Mouse (Mus musculus): Measurements from ENCODE around the gene Entpd1. TPM values are rescaled to one million over a fixed set of nuclear protein-coding genes. Genes with fewer than 3 reads are reported as not detected.

Gene Entpd1
- polyA plus RNA-seq, 1 experiment from 2014 or later: 283 TPM

DNA sequence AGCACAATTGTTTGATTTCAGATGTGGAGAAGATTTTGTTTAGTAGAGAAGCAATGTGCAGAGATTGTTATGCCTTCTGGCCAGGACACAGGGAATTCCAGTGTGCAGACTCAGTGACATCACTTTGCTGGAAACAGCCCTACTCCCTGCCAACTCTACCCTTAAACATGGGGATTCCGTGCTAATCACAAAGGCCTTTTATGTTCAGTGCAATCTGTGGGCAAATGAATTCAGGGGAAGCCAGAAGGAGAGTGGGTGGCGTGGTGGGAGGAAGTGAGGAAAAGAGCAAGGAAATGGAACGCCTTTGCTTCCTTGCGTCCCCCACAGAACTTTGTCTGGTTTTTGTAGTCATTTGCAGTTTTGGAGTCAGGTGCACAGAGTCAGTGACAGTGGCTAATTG is 90.2 kb downstream of the Entpd1 start:
- no peak overlapping the region for H3K4me3 ChIP-seq (ENCODE audit: inconsistent target)
- WGBS (ENCODE audit: missing documents): 75% methylated on average over 3 of the region's 4 CpGs
- H3K27ac ChIP-seq: no peak overlapping the region
- peaks cover 90% of the 10 kb centered on the region; the same call in 1 of the 2 replicates for H3K79me2 ChIP-seq (ENCODE audit: inconsistent target)
- peaks cover 13% of the 10 kb centered on the region; the same call in 1 of the 2 replicates for H3K36me3 ChIP-seq (ENCODE audit: inconsistent target)

DNA sequence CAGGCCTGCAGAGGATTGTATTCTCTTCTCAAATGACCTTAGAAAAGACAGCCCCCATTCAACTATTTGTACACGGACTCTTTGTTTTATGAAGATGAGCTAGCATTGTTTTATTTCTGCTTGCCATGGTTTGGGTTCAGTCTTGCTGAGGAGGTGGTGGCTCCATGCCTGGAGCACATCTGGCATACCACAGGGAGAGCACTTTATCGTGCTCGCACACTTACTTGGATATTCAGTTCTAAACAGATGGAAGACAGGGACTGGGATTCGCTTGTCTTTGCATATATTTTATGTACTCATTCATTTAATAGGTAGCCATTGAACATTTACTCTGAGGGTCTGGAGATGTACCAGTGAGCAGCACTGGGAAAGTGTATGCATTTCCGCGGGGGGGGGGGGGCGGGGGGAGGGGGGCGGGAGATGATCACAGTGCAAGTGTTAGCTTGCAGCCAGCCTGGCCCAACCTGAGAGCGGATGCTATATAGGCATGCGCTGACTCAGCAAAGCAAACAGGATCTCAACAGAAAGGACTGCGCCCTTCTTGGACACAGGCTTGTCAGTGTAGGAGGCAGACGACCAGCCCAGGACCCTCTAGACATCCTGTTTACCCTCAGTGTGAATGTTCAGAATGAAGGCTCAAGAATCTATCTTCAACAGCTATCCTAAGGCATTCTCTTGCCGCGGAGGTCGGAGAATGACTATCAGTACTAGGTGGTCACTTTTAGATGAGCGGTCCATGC is 100.9 kb downstream of the Entpd1 start:
- no peak overlapping the region for H3K27ac ChIP-seq
- H3K79me2 ChIP-seq (ENCODE audit: inconsistent target): peaks cover 43% of the 10 kb centered on the region; the same call in 1 of the 2 replicates
- H3K36me3 ChIP-seq (ENCODE audit: inconsistent target): peaks cover 39% of the 10 kb centered on the region
- 90% methylated on average over 12 of the region's 16 CpGs for WGBS (ENCODE audit: missing documents)
- H3K4me3 ChIP-seq (ENCODE audit: inconsistent target): no peak overlapping the region

GRCm38 (mm10) chr19:40714700-40715099 is 102.5 kb downstream of the Entpd1 start:
- no peak overlapping the region for H3K27ac ChIP-seq
- peaks cover 37% of the 10 kb centered on the region; the same call in 1 of the 2 replicates for H3K79me2 ChIP-seq (ENCODE audit: inconsistent target)
- H3K36me3 ChIP-seq (ENCODE audit: inconsistent target): peaks cover 53% of the 10 kb centered on the region
- H3K4me3 ChIP-seq (ENCODE audit: inconsistent target): no peak overlapping the region
- WGBS (ENCODE audit: missing documents): 93% methylated on average over 5 of the region's 5 CpGs

DNA sequence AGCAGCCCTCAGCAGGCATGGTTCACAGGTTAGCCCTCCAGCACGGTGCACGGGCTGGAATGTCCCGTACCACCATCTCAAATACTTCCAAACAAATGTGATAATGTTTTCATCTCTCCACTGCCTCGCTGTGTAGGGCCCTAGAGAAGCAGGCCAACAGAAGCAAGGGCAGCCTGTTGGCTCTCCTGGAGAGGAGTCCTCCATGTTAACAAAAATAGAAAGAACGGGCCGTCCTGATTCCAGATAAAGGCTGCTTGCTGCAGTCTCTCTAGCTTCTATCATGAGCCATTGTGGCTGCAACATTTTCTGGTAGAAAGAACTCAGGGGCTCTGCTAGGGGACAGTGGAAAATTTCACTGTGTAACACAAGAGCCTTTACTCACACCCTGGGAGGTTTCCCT is 104.8 kb downstream of the Entpd1 start:
- 91% methylated on average over 6 of the region's 6 CpGs for WGBS (ENCODE audit: missing documents)
- peaks cover 19% of the 10 kb centered on the region; the same call in 1 of the 2 replicates for H3K79me2 ChIP-seq (ENCODE audit: inconsistent target)
- H3K27ac ChIP-seq: no peak overlapping the region
- H3K36me3 ChIP-seq (ENCODE audit: inconsistent target): peaks cover 57% of the 10 kb centered on the region
- H3K4me3 ChIP-seq (ENCODE audit: inconsistent target): no peak overlapping the region

DNA sequence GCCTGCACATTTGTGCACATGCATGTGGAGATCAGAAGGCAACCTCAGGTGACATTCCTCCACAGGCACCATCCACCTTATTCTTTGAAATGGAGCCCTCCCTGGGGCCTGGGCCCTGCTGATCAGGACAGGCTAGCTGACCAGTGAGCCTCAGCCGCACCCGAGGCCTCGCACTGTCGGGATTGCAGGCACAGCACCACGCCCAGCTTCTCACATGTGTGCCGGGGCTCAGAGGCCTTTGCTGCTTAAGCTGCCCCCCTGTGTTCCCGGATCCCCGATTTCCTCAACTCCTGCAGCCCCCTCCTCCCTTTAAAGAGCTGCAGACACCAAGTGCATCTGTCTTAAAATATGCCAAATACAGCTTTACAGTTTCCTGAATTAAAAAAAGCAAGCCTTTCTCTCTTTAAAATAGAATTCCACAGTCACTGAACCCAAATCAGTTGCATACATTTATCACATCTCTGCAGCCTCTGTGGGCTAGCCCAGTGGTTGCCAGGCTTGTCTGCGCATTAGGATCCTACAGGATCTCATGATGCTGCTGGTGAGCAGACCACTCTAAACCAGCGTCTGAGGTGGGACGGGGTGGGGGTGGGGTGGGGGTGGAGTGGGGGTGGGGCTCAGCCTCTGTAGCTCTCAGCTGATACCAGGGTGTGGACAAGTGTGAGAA is 107.4 kb downstream of the Entpd1 start:
- WGBS (ENCODE audit: missing documents): 91% methylated on average over 11 of the region's 11 CpGs

GRCm38 (mm10) chr19:40720381-40720780 is 108.2 kb downstream of the Entpd1 start:
- Histone ChIP-seq H3K79me2 (ENCODE audit: inconsistent target) (no peaks in the 10 kb centered on the region; the same call in 1 of the 2 replicates), H3K36me3 (ENCODE audit: inconsistent target) (peaks cover 58% of the 10 kb centered on the region), H3K4me3 (ENCODE audit: inconsistent target) (no peak overlapping the region), H3K27ac (no peak overlapping the region)
- 97% methylated on average over 7 of the region's 12 CpGs for WGBS (ENCODE audit: missing documents)

More for the DNA sequence above, 107.4 kb downstream of the Entpd1 start:
- Histone ChIP-seq H3K79me2 (ENCODE audit: inconsistent target) (peaks cover 3% of the 10 kb centered on the region; the same call in 1 of the 2 replicates), H3K36me3 (ENCODE audit: inconsistent target) (peaks cover 55% of the 10 kb centered on the region), H3K4me3 (ENCODE audit: inconsistent target) (no peak overlapping the region), H3K27ac (no peak overlapping the region)

DNA sequence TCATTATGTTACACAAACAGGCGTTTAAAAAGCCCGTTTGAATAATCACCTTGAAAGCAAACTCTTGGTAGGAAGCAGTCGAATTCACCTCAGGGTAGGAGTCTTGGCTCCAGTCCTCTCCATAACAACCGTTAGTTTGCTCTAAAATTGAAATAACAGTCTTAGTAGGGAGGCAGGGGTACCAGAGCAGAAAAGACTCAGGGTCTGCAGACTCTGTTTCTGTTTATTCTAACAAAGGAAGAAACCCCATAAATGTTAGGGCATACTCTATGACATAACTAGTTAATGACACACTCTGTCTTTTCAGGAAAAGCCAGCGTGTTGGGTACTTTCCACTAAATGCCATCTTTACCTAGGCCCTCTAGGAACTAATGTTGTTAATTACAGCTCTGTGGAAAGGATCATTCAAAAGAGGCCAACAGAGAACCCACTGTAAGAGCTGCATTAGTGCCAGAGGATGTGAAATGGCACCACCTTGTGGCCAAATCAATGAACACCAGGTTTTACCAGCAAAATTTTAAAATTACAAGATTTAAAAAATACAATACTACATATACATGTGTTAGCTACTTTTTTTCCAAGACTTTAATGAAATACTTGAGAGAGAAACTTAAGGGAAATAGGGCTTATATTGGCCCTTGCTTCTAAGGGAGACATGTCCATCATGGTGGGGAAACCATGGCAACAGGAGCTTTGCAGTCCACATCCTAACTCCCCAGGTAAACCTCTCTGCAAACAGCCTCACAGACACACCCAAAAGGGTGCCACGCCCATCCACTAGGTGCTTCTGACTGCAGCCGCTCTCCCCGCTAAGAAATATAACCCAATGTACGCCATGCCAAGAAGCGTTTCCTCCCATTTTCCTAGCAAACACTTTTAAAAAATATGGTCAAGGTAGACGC is 110.2 kb downstream of the Entpd1 start:
- no peak overlapping the region for H3K27ac ChIP-seq
- WGBS (ENCODE audit: missing documents): 83% methylated on average over 11 of the region's 11 CpGs
- H3K4me3 ChIP-seq (ENCODE audit: inconsistent target): no peak overlapping the region
- H3K36me3 ChIP-seq (ENCODE audit: inconsistent target): peaks cover 73% of the 10 kb centered on the region
- no peaks in the 10 kb centered on the region; the same call in 1 of the 2 replicates for H3K79me2 ChIP-seq (ENCODE audit: inconsistent target)

GRCm38 (mm10) chr19:40723516-40723915 is 111.3 kb downstream of the Entpd1 start:
- no peak overlapping the region for H3K4me3 ChIP-seq (ENCODE audit: inconsistent target)
- 95% methylated on average over 10 of the region's 10 CpGs for WGBS (ENCODE audit: missing documents)
- peaks cover 74% of the 10 kb centered on the region for H3K36me3 ChIP-seq (ENCODE audit: inconsistent target)
- H3K27ac ChIP-seq: no peak overlapping the region
- no peaks in the 10 kb centered on the region; the same call in 1 of the 2 replicates for H3K79me2 ChIP-seq (ENCODE audit: inconsistent target)

GRCm38 (mm10) chr19:40726148-40726547 is 114.0 kb downstream of the Entpd1 start:
- H3K36me3 ChIP-seq (ENCODE audit: inconsistent target): peaks cover 78% of the 10 kb centered on the region
- no peaks in the 10 kb centered on the region for H3K79me2 ChIP-seq (ENCODE audit: inconsistent target)
- H3K4me3 ChIP-seq (ENCODE audit: inconsistent target): no peak overlapping the region
- WGBS (ENCODE audit: missing documents): 98% methylated on average over 4 of the region's 4 CpGs
- H3K27ac ChIP-seq: no peak overlapping the region

- Histone ChIP-seq H3K36me3 (ENCODE audit: inconsistent target) (peaks cover 78% of the 10 kb centered on the region), H3K4me3 (ENCODE audit: inconsistent target) (no peak overlapping the region), H3K79me2 (ENCODE audit: inconsistent target) (no peaks in the 10 kb centered on the region), H3K27ac (no peak overlapping the region)
- 81% methylated on average over 2 of the region's 2 CpGs for WGBS (ENCODE audit: missing documents)
Measured at GRCm38 (mm10) chr19:40726614-40727013, 114.4 kb downstream of the Entpd1 start.

GRCm38 (mm10) chr19:40728213-40728612 is 116.0 kb downstream of the Entpd1 start:
- Histone ChIP-seq H3K79me2 (ENCODE audit: inconsistent target) (no peaks in the 10 kb centered on the region), H3K36me3 (ENCODE audit: inconsistent target) (peaks cover 75% of the 10 kb centered on the region), H3K4me3 (ENCODE audit: inconsistent target) (no peak overlapping the region), H3K27ac (no peak overlapping the region)
- 45% methylated on average over 4 of the region's 4 CpGs for WGBS (ENCODE audit: missing documents)

DNA sequence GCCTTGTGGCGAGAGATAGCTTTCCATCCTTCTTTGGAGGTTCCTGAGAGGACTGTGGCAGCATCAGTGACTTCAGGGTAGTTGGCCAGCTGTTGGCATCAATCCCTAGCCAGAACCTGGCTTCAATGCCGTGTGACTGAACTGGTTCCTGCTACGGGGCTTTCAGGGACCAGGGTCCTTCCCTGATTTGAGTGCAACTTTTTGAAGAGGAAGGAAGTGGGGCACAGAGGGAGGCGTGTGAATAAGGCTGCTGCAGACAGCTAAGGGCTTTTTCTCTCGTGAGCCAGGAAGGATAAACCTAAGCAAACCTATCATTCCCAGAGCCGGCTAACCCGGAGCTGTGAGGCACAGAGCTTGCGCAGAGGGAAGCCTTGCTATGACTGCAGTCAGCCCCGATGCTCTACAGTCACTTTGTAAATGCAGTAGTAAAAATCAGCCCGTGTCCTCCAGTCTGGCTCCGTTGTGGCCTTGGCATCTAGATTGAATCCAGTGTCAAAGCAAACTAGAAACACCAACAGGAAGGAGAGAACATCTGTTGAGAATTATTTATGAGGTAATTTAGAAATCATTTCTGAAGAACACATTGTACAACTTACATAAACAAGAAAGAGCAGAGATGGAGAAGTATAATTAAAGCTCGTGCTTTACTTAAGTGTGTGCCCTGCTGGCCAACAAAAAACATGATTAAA is 116.7 kb downstream of the Entpd1 start:
- peaks cover 75% of the 10 kb centered on the region for H3K36me3 ChIP-seq (ENCODE audit: inconsistent target)
- no peaks in the 10 kb centered on the region for H3K79me2 ChIP-seq (ENCODE audit: inconsistent target)
- 13% methylated on average over 12 of the region's 12 CpGs for WGBS (ENCODE audit: missing documents)
- H3K27ac ChIP-seq: no peak overlapping the region
- H3K4me3 ChIP-seq (ENCODE audit: inconsistent target): no peak overlapping the region

DNA sequence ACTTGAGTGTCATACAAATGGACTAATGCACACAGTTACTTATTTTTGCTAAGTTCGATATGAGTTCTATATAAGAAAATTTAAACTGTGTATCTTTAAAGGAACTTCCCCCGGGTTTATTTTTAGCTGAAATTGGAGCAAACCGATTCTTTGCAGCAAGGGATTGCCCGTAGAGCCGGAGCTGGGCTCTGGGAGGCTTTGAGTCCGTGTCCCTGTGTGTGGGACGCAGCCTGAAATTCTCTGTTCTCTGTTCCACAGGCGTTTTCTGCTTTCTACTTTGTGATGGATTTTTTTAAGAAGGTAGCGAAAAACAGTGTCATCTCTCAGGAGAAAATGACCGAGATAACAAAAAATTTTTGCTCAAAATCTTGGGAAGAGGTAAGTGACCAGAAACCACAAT is 121.2 kb downstream of the Entpd1 start:
- Histone ChIP-seq H3K27ac (no peak overlapping the region), H3K4me3 (ENCODE audit: inconsistent target) (no peak overlapping the region), H3K79me2 (ENCODE audit: inconsistent target) (no peaks in the 10 kb centered on the region), H3K36me3 (ENCODE audit: inconsistent target) (peaks cover 76% of the 10 kb centered on the region)
- WGBS (ENCODE audit: missing documents): 90% methylated on average over 10 of the region's 10 CpGs

GRCm38 (mm10) chr19:40733849-40734248 is 121.7 kb downstream of the Entpd1 start:
- H3K4me3 ChIP-seq (ENCODE audit: inconsistent target): no peak overlapping the region
- H3K27ac ChIP-seq: no peak overlapping the region
- 75% methylated on average over 4 of the region's 4 CpGs for WGBS (ENCODE audit: missing documents)
- H3K36me3 ChIP-seq (ENCODE audit: inconsistent target): peaks cover 81% of the 10 kb centered on the region
- no peaks in the 10 kb centered on the region for H3K79me2 ChIP-seq (ENCODE audit: inconsistent target)
